Mouse (Mus musculus): ENCODE measurements around the gene Apol8. TPM values are rescaled to one million over a fixed set of nuclear protein-coding genes. Genes with fewer than 3 reads are reported as not detected.

The Apol8 gene
- polyA plus RNA-seq, 1 experiment from 2014 or later, result 9.8 TPM

GRCm38 (mm10) chr15:77764391-77765006 lies 7.7 kb upstream of the Apol8 start:
- no peak for ATAC-seq
- Histone ChIP-seq H3K4me2 (ENCODE audit: low read depth, low read length) (no peak overlapping the region), H3K36me3 (replicated peaks; ENCODE audit: insufficient read depth, low read length) (peaks cover 94% of the 10 kb centered on the region), H3K4me3 (ENCODE audit: low read depth, low read length) (no peak overlapping the region), H3K9ac (replicated peaks) (no peak overlapping the region), H3K4me1 (ENCODE audit: insufficient read depth) (no peaks in the 10 kb centered on the region), H3K27me3 (ENCODE audit: insufficient read depth, low read length) (no peaks in the 10 kb centered on the region), H3K9me3 (ENCODE audit: low read length) (no peaks in the 10 kb centered on the region), H3K27ac (ENCODE audit: low read depth) (no peak overlapping the region; the same call in 1 of the 2 replicates)
- no peak for TF ChIP-seq EP300 (IDR thresholded peaks at IDR 0.05; ENCODE audit: low read depth)
- no peak for TF ChIP-seq CTCF (IDR thresholded peaks at IDR 0.05; ENCODE audit: low read depth)
- no peak for DNase-seq
- WGBS (ENCODE audit: insufficient replicate concordance), result 74% methylated on average over 13 of the region's 13 CpGs

- DNase-seq (no peak), ATAC-seq (no peak)
- Histone ChIP-seq H3K36me3 (replicated peaks; ENCODE audit: insufficient read depth, low read length) (peaks cover 87% of the 10 kb centered on the region), H3K4me3 (ENCODE audit: low read depth, low read length) (no peak overlapping the region), H3K4me1 (ENCODE audit: insufficient read depth) (no peaks in the 10 kb centered on the region), H3K9ac (replicated peaks) (no peak overlapping the region), H3K4me2 (ENCODE audit: low read depth, low read length) (no peak overlapping the region), H3K27ac (ENCODE audit: low read depth) (no peak overlapping the region), H3K9me3 (ENCODE audit: low read length) (no peaks in the 10 kb centered on the region), H3K27me3 (ENCODE audit: insufficient read depth, low read length) (no peaks in the 10 kb centered on the region)
- TF ChIP-seq EP300 (IDR thresholded peaks at IDR 0.05; ENCODE audit: low read depth) (no peak), CTCF (IDR thresholded peaks at IDR 0.05; ENCODE audit: low read depth) (no peak)
- 86% methylated on average over 11 of the region's 11 CpGs for WGBS (ENCODE audit: insufficient replicate concordance)
These were observed 6.9 kb upstream of the Apol8 start for GRCm38 (mm10) chr15:77763702-77764101.

- Histone ChIP-seq H3K4me3 (ENCODE audit: low read depth, low read length) (no peak overlapping the region), H3K9me3 (ENCODE audit: low read length) (no peaks in the 10 kb centered on the region), H3K4me1 (ENCODE audit: insufficient read depth) (no peaks in the 10 kb centered on the region), H3K27ac (ENCODE audit: low read depth) (no peak overlapping the region), H3K9ac (replicated peaks) (no peak overlapping the region), H3K4me2 (ENCODE audit: low read depth, low read length) (no peak overlapping the region), H3K27me3 (ENCODE audit: insufficient read depth, low read length) (no peaks in the 10 kb centered on the region), H3K36me3 (replicated peaks; ENCODE audit: insufficient read depth, low read length) (peaks cover 80% of the 10 kb centered on the region)
- 97% methylated on average over 16 of the region's 16 CpGs for WGBS (ENCODE audit: insufficient replicate concordance)
- no peak for TF ChIP-seq EP300 (IDR thresholded peaks at IDR 0.05; ENCODE audit: low read depth)
- no peak for TF ChIP-seq CTCF (IDR thresholded peaks at IDR 0.05; ENCODE audit: low read depth)
- ATAC-seq (no peak), DNase-seq (no peak)
These were observed 6.2 kb upstream of the Apol8 start for GRCm38 (mm10) chr15:77763050-77763449.

- Histone ChIP-seq H3K9ac (replicated peaks) (no peak overlapping the region), H3K27me3 (ENCODE audit: insufficient read depth, low read length) (no peaks in the 10 kb centered on the region), H3K4me1 (ENCODE audit: insufficient read depth) (no peaks in the 10 kb centered on the region; the same call in 1 of the 2 replicates), H3K4me2 (ENCODE audit: low read depth, low read length) (no peak overlapping the region), H3K27ac (ENCODE audit: low read depth) (no peak overlapping the region), H3K4me3 (ENCODE audit: low read depth, low read length) (no peak overlapping the region), H3K36me3 (replicated peaks; ENCODE audit: insufficient read depth, low read length) (peaks cover 68% of the 10 kb centered on the region), H3K9me3 (ENCODE audit: low read length) (no peaks in the 10 kb centered on the region)
- peak; percentile 34; the same call in 1 of the 2 replicates for ATAC-seq
- 79% methylated on average over 22 of the region's 22 CpGs for WGBS (ENCODE audit: insufficient replicate concordance)
- TF ChIP-seq EP300 (IDR thresholded peaks at IDR 0.05; ENCODE audit: low read depth) (no peak), CTCF (IDR thresholded peaks at IDR 0.05; ENCODE audit: low read depth) (peak; percentile 80)
- peak; percentile 53 for DNase-seq
These were observed 5.0 kb upstream of the Apol8 start for GRCm38 (mm10) chr15:77761561-77762380.

- no peaks in the 10 kb centered on the region for H3K9me3 ChIP-seq (ENCODE audit: low read length)
- no peak overlapping the region for H3K27ac ChIP-seq (ENCODE audit: low read depth)
- H3K36me3 ChIP-seq (replicated peaks; ENCODE audit: insufficient read depth, low read length), result peaks cover 61% of the 10 kb centered on the region
- no peak overlapping the region for H3K9ac ChIP-seq (replicated peaks)
- H3K27me3 ChIP-seq (ENCODE audit: insufficient read depth, low read length), result no peaks in the 10 kb centered on the region
- DNase-seq (no peak), ATAC-seq (no peak)
- TF ChIP-seq CTCF (IDR thresholded peaks at IDR 0.05; ENCODE audit: low read depth) (no peak), EP300 (IDR thresholded peaks at IDR 0.05; ENCODE audit: low read depth) (no peak)
- H3K4me1 ChIP-seq (ENCODE audit: insufficient read depth), result peaks cover 3% of the 10 kb centered on the region; the same call in 1 of the 2 replicates
- no peak overlapping the region for H3K4me2 ChIP-seq (ENCODE audit: low read depth, low read length)
- WGBS (ENCODE audit: insufficient replicate concordance), result 90% methylated on average over 7 of the region's 7 CpGs
- no peak overlapping the region for H3K4me3 ChIP-seq (ENCODE audit: low read depth, low read length)
These were observed 4.3 kb upstream of the Apol8 start for GRCm38 (mm10) chr15:77761083-77761482.

- H3K4me3 ChIP-seq (ENCODE audit: low read depth, low read length), result no peak overlapping the region
- H3K27ac ChIP-seq (ENCODE audit: low read depth), result no peak overlapping the region
- ATAC-seq (no peak), DNase-seq (no peak)
- no peak overlapping the region for H3K9ac ChIP-seq (replicated peaks)
- peaks cover 51% of the 10 kb centered on the region for H3K36me3 ChIP-seq (replicated peaks; ENCODE audit: insufficient read depth, low read length)
- TF ChIP-seq EP300 (IDR thresholded peaks at IDR 0.05; ENCODE audit: low read depth), result no peak
- no peak for TF ChIP-seq CTCF (IDR thresholded peaks at IDR 0.05; ENCODE audit: low read depth)
- H3K4me2 ChIP-seq (ENCODE audit: low read depth, low read length), result no peak overlapping the region
- H3K9me3 ChIP-seq (ENCODE audit: low read length), result no peaks in the 10 kb centered on the region
- H3K27me3 ChIP-seq (ENCODE audit: insufficient read depth, low read length), result no peaks in the 10 kb centered on the region
- 95% methylated on average over 16 of the region's 16 CpGs for WGBS (ENCODE audit: insufficient replicate concordance)
- peaks cover 7% of the 10 kb centered on the region; the same call in 1 of the 2 replicates for H3K4me1 ChIP-seq (ENCODE audit: insufficient read depth)
These were observed 3.2 kb upstream of the Apol8 start for GRCm38 (mm10) chr15:77760037-77760436.

Measured in liver, postnatal 0 days (tissue).